Mouse (Mus musculus) limb, embryonic 12.5 days (tissue): Measurements from ENCODE around the gene Nudt3. TPM values are rescaled to one million over a fixed set of nuclear protein-coding genes. Genes with fewer than 3 reads are reported as not detected.

ENCODE experiments used
- ATAC-seq: fragments of 200-750 bp; cut with Nextera tagmentation; 2 replicates; pipeline ENCODE4 v1.8.0; 2017; ENCODE audit warnings: low read depth, moderate TSS enrichment; ENCODE audit not compliant: insufficient number of reproducible peaks, insufficient read depth, low FRiP score, low TSS enrichment
- H3K27ac ChIP-seq: fragments of 300-500 bp; sonication (generic); 2 replicates; pipeline ENCODE4 v1.5.1; 2016; ENCODE audit warnings: mild to moderate bottlenecking, moderate library complexity
- H3K27me3 ChIP-seq: fragments of 300-500 bp; sonication (generic); 2 replicates; pipeline ENCODE4 v1.6.1; 2016; ENCODE audit warnings: mild to moderate bottlenecking, moderate library complexity
- H3K36me3 ChIP-seq: fragments of 300-500 bp; sonication (generic); 2 replicates; pipeline ENCODE4 v1.6.1; 2016; ENCODE audit warnings: mild to moderate bottlenecking, moderate library complexity
- H3K4me1 ChIP-seq: fragments of 300-500 bp; sonication (generic); replicated peaks from 2 replicates; pipeline ENCODE4 v1.6.1; 2016
- H3K4me2 ChIP-seq: fragments of 300-500 bp; sonication (generic); 2 replicates; pipeline ENCODE4 v1.6.1; 2016; ENCODE audit warnings: mild to moderate bottlenecking, moderate library complexity
- H3K4me3 ChIP-seq: fragments of 300-500 bp; sonication (generic); replicated peaks from 2 replicates; pipeline ENCODE4 v1.5.1; 2016; ENCODE audit warnings: mild to moderate bottlenecking
- H3K9ac ChIP-seq: fragments of 300-500 bp; sonication (generic); replicated peaks from 2 replicates; pipeline ENCODE4 v1.6.1; 2016; ENCODE audit warnings: mild to moderate bottlenecking, moderate library complexity
- H3K9me3 ChIP-seq: fragments of 300-500 bp; sonication (generic); 2 replicates; pipeline ENCODE4 v1.6.1; 2016; ENCODE audit warnings: mild to moderate bottlenecking, moderate library complexity
- WGBS: fragments of 180-500 bp; shearing (Covaris S2); methylation state at CpG from one replicate; pipeline ENCODE4 v1.1.7; 2016; 5-methylcytosine and 5-hydroxymethylcytosine counted together
- polyA plus RNA-seq: library from polyadenylated mRNA; unstranded; fragments of >200 nt; fragmentation: Nextera tagmentation; extraction: Ambion mirVana; gene quantifications from 2 replicates; pipeline ENCODE4 v1.2.1, GENCODE M21; 2016

Nudt3 gene
- polyA plus RNA-seq, 1 experiment from 2014 or later, result 126 TPM

DNA sequence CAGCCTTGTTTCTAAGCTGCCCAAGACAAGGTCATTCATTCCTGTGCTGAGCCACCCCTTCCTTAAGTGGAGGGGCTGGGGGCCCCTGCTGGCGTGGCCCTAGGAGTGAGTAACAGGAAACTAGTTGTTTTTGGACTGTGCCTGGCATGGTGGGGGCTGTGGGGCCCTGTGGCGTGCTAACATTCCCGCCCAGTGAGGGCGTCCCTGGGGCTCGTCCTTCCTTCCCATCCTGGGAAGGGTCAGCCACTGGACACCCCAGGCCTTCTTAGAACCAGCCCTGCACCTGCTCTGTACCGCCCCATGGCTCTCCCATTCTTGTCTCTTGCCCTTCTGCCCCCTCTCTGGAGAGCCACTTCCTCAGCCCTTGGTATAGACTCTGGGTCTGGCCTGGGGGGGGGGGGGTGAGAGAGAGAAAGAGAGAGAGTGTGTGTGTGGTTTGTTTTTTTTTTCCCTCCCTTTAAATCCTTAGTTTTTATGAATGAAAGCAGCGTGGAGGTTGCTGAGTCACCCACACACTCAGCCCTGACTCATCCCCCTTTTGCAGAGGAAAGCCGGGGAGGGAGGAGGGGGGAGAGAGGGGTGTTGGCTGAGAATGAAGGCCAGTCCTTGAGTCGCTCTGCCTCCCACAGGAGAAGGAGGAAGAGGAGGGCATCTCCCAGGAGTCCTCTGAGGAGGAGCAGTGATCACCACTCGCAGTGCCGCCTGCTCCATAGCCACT lies 61.3 kb downstream of the Nudt3 start:
- peaks cover 31% of the 10 kb centered on the region for H3K36me3 ChIP-seq
- H3K4me3 ChIP-seq, result no peak overlapping the region
- ATAC-seq, result no peak
- H3K9ac ChIP-seq, result no peak overlapping the region
- H3K4me2 ChIP-seq, result no peak overlapping the region
- H3K9me3 ChIP-seq, result no peaks in the 10 kb centered on the region
- 69% methylated on average over 9 of the region's 11 CpGs for WGBS
- no peaks in the 10 kb centered on the region for H3K27me3 ChIP-seq
- peaks cover 58% of the 10 kb centered on the region for H3K4me1 ChIP-seq
- H3K27ac ChIP-seq, result no peak overlapping the region

DNA sequence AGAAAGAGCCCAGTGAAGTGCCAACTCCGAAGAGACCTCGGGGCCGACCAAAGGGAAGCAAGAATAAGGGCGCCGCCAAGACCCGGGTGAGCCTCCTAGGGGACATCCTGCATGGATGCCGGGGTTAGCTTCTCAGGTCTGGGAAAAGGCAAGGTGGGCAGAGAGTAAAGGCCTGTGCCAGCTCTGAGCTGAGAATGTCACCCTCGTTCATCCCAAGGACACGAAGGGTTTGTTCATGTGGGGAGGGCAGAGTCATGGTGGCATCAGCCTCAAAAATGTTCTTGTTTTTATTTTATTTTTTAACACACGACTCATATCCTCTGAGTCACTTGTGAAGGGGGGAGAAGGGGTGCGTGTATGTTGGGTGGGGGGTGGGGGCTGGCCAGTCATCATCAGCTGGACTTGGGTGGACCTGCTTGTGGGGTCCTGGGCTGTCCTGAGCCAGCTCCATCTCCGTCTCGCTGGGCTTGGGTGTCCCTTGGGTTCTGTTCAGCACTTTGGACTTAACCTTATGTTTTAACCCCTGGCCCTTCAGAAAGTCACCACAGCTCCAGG lies 62.3 kb downstream of the Nudt3 start:
- Histone ChIP-seq H3K4me3 (no peak overlapping the region), H3K27me3 (no peaks in the 10 kb centered on the region), H3K9me3 (no peaks in the 10 kb centered on the region), H3K9ac (no peak overlapping the region), H3K4me2 (no peak overlapping the region), H3K27ac (no peak overlapping the region), H3K36me3 (peaks cover 31% of the 10 kb centered on the region), H3K4me1 (peaks cover 49% of the 10 kb centered on the region)
- no peak for ATAC-seq
- 84% methylated on average over 13 of the region's 13 CpGs for WGBS

GRCm38 (mm10) chr17:27559596-27559995 lies 63.7 kb downstream of the Nudt3 start:
- H3K36me3 ChIP-seq, result peaks cover 31% of the 10 kb centered on the region
- WGBS, result 70% methylated on average over 12 of the region's 12 CpGs
- H3K4me1 ChIP-seq, result peaks cover 44% of the 10 kb centered on the region
- no peaks in the 10 kb centered on the region for H3K9me3 ChIP-seq
- H3K27ac ChIP-seq, result no peak overlapping the region
- no peak overlapping the region for H3K9ac ChIP-seq
- no peaks in the 10 kb centered on the region for H3K27me3 ChIP-seq
- H3K4me2 ChIP-seq, result peak overlapping the region; percentile 91
- H3K4me3 ChIP-seq, result no peak overlapping the region
- ATAC-seq, result no peak

- Histone ChIP-seq H3K4me2 (peak overlapping the region; percentile 91), H3K4me1 (peaks cover 48% of the 10 kb centered on the region), H3K36me3 (peaks cover 28% of the 10 kb centered on the region), H3K4me3 (peak overlapping the region; percentile 92), H3K27ac (peak overlapping the region; percentile 54; the same call in 1 of the 2 replicates), H3K9ac (peak overlapping the region; percentile 96), H3K27me3 (no peaks in the 10 kb centered on the region), H3K9me3 (no peaks in the 10 kb centered on the region)
- 9% methylated on average over 5 of the region's 5 CpGs for WGBS
- no peak for ATAC-seq
Observed at GRCm38 (mm10) chr17:27558845-27559244, 64.5 kb downstream of the Nudt3 start.

- Histone ChIP-seq H3K9ac (peak overlapping the region; percentile 96), H3K36me3 (peaks cover 25% of the 10 kb centered on the region), H3K4me2 (peak overlapping the region; percentile 91), H3K27ac (peak overlapping the region; percentile 99), H3K27me3 (no peaks in the 10 kb centered on the region), H3K4me3 (peak overlapping the region; percentile 92), H3K4me1 (peaks cover 51% of the 10 kb centered on the region), H3K9me3 (no peaks in the 10 kb centered on the region)
- no peak for ATAC-seq
- WGBS, result 2% methylated on average over 14 of the region's 14 CpGs
Observed at GRCm38 (mm10) chr17:27557927-27558661, 65.2 kb downstream of the Nudt3 start.

- Histone ChIP-seq H3K36me3 (peaks cover 25% of the 10 kb centered on the region), H3K9ac (peak overlapping the region; percentile 96), H3K9me3 (no peaks in the 10 kb centered on the region), H3K27ac (peak overlapping the region; percentile 99), H3K4me2 (peak overlapping the region; percentile 91), H3K27me3 (no peaks in the 10 kb centered on the region), H3K4me1 (peaks cover 57% of the 10 kb centered on the region), H3K4me3 (peak overlapping the region; percentile 92)
- WGBS, result under 1% methylated on average over 59 of the region's 75 CpGs
- peak; percentile 15; the same call in 1 of the 2 replicates for ATAC-seq
Observed at GRCm38 (mm10) chr17:27557181-27557926, 65.9 kb downstream of the Nudt3 start.

DNA sequence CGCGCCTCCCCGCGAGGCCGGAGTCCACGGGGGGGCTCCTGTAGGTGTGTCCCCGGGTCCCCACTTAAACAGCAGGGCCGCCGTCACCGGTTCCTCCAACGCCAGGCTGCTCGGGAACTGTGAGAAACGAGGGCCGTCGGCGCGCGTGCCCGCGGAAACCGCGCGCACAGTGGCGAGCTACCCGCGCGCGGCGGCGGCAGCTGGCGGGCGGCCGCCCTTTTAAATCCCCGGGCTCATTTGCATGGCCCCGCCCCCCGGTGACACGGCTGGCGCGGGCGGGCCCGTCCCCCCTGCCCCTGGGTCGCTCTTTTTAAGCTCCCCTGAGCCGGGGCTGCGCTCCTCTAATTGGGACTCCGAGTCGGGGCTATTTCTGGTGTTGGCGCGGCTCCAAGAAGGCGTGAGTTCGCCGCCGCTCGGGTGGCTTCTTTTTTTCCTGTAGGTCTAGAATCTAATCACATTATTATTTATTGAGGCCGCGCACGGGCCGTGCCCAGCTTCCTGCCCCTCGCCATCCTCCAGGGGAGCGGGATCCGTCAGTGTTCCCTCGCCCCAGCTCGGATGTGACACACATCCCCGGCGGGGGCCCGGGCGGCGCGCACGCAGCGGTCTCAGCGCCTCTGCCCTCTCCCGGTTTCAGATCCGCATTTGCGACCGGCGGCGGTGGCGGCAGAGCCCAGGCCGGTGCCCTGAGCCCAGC lies 66.8 kb downstream of the Nudt3 start, which contains the start of gene Hmga1:
Gene Hmga1 (plus strand): TSS at position 183 of the 697 bp plus-strand sequence.
- H3K9me3 ChIP-seq, result no peaks in the 10 kb centered on the region
- peaks cover 54% of the 10 kb centered on the region for H3K4me1 ChIP-seq
- peak; percentile 58 for ATAC-seq
- H3K4me2 ChIP-seq, result peak within 1 kb of the TSS; percentile 91
- H3K27ac ChIP-seq, result peak within 1 kb of the TSS; percentile 99
- peak within 1 kb of the TSS; percentile 96 for H3K9ac ChIP-seq
- H3K4me3 ChIP-seq, result peak within 1 kb of the TSS; percentile 92
- no peaks in the 10 kb centered on the region for H3K27me3 ChIP-seq
- WGBS, result under 1% methylated on average over 79 of the region's 79 CpGs
- H3K36me3 ChIP-seq, result peaks cover 16% of the 10 kb centered on the region

DNA sequence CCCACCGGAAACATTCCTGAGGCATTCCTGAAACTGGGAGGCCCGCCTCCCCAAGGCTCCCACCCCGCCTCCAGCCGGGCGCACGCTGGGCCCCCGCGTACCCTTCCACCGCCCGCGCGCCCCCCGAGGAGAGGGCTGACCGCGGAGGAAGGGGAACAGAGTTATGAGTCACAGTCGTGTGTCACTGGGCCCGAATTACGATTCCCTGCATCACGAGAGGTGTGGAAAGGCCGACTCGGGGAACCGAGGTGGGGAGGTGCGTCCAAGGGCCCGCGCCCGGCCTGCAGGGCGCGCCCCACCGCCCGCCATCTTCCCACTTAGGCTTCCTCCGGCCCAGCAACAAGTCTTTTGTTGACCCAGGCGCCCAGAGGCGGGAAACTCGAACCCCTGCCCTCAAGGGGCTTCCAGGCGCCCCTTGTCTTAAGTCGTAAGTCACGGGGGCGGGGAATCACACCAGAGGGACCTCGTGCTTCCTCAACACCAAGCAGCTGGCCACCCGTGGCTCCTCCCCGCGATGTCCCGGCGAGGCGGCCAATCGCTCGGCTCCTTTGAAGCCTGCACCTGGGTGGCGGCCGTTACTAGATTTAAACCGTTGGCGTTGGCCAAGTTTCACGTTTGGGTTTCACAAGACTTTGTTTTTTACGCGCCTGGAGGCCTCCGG lies 67.7 kb downstream of the Nudt3 start:
- H3K4me2 ChIP-seq, result peak overlapping the region; percentile 91
- ATAC-seq, result peak; percentile 49; the same call in 1 of the 2 replicates
- under 1% methylated on average over 55 of the region's 55 CpGs for WGBS

GRCm38 (mm10) chr17:27555075-27555511 lies 68.2 kb downstream of the Nudt3 start:
- Histone ChIP-seq H3K27ac (peak overlapping the region; percentile 99), H3K4me1 (peaks cover 47% of the 10 kb centered on the region), H3K4me2 (peak overlapping the region; percentile 91), H3K27me3 (no peaks in the 10 kb centered on the region), H3K9me3 (no peaks in the 10 kb centered on the region), H3K9ac (peak overlapping the region; percentile 96), H3K4me3 (peak overlapping the region; percentile 92), H3K36me3 (peaks cover 3% of the 10 kb centered on the region)
- peak; percentile 23 for ATAC-seq
- WGBS, result 1% methylated on average over 39 of the region's 39 CpGs

More for the DNA sequence above, 67.7 kb downstream of the Nudt3 start:
- peak overlapping the region; percentile 92 for H3K4me3 ChIP-seq
- H3K36me3 ChIP-seq, result peaks cover 8% of the 10 kb centered on the region
- H3K27me3 ChIP-seq, result no peaks in the 10 kb centered on the region
- H3K9me3 ChIP-seq, result no peaks in the 10 kb centered on the region
- peaks cover 52% of the 10 kb centered on the region for H3K4me1 ChIP-seq
- H3K27ac ChIP-seq, result peak overlapping the region; percentile 99
- H3K9ac ChIP-seq, result peak overlapping the region; percentile 96
